Mouse (Mus musculus) heart, postnatal 14 days (tissue): ENCODE results near the gene Gtpbp2. TPM values are rescaled to one million over a fixed set of nuclear protein-coding genes. Genes with fewer than 3 reads are reported as not detected.
A peak's percentile ranks its signal among the peaks of the same experiment; 100 is the strongest.

Experiments used
- DNase-seq, 2 experiments: peaks; one replicate each; pipeline ENCODE4 v3.0.0; 2021 to 2022
- intact Hi-C: fragments of 180-260 bp; cut with DNase I; formaldehyde crosslinking; loops from one replicate; pipeline ENCODE4 v1.15.1; 2025
- total RNA-seq, 2 experiments: library from RNA; stranded (reverse); gene quantifications; 2 replicates each; pipeline ENCODE4 v1.2.3; 2021

The Gtpbp2 gene
- total RNA-seq, 2 experiments from 2014 or later = 85.3 TPM

DNA sequence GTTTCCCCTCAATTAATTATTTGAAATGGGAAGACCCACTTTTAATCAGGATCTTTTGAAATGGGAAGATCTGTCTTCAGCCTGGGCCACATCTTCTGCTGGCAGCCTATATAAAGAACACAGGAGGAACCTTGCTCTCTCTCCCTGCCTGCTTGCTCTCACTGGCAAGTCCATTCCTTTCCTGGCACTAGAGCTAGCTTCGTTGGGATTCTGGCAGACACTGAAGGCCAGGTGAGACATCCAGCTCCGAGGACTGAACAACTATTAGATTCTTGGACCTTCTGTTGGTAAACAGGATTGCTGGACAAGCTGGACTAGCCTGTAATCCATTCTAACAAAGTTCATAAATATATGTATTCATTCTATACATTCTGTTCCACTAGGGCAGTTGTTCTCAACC is 28.0 kb downstream of the Gtpbp2 start:
- intact Hi-C loops = no loop called here
- no peak for DNase-seq

DNA sequence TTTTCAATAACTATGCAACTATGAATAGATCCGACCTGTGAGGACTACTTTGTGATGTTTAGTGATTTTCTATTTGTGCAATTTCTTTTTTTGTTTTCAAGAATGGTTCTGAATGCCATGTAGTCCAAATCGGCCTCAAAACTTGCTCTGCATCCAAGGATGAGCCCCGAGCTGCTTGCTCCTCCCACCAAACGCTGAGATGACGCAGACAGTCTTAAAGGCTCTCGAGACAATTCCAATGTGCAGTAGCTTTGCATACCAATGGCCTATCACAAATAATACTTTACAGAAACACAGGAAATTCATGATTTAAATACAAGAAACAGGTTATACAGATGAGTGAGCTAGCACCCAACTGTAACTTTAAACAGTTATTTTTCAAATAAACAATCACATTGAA is 40.3 kb downstream of the Gtpbp2 start:
- intact Hi-C loops = no loop called here
- DNase-seq = no peak

DNA sequence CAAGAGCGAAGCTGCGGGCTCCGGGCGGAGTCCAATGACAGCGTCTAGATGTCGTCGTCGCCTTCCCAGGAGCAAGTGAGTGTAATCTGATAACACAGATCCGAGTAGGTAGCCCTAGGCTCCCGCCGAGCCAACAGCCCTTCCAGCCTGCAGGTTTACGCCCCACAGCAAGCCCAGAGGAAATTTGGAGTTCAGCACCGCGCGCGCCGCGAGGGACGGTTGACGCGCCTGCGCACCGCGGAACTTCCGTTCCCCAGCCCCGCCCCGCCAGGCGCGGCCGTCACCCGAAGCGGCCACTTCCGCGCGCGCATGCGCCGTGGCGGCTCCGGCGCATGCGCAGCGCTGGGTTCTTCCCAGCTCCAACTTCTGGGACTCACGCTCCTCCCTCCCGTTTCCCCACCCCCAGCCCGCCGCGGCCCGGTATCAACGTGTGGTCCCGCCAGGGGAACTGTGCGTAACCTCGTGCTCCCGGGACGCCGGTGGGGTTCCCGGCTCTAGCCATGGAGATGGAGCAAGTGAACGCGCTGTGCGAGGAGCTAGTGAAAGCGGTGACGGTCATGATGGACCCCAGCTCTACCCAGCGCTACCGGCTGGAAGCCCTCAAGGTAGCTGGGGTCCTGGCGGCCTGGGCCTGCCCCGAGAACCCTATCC is 41.7 kb downstream of the Gtpbp2 start, which contains the start of the genes Polh and Xpo5:
Gene Polh (minus strand): TSS at position 225 of the 651 bp plus-strand sequence.
Gene Xpo5 (plus strand): TSS at position 362 of the 651 bp plus-strand sequence.
- intact Hi-C loops = no loop called here

DNA sequence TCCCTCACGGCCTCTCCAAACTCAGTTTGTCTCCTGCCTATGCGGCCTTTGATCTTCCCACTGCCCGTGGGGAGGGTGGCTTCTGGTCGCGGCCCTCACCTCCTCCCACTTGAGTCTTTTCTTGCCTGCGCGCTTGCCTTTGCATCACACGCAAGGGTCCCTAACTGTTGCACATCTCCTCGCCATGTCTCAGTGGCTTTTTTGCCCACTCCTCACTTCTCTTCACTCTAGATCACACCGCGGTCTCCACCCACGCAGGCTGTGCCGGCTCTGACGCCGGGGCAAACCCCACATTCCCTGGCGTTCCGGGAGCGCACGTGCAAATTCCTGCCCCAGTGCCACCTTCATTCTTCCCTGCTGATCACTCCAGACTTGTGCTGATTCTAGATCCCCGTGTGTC is 42.2 kb downstream of the Gtpbp2 start:
- intact Hi-C loops = no loop called here
- DNase-seq = peak in 1 of 2 experiments; percentile 51

More for the DNA sequence above, 41.7 kb downstream of the Gtpbp2 start, which contains the start of the genes Polh and Xpo5:
- peak; percentile 96 for DNase-seq

DNA sequence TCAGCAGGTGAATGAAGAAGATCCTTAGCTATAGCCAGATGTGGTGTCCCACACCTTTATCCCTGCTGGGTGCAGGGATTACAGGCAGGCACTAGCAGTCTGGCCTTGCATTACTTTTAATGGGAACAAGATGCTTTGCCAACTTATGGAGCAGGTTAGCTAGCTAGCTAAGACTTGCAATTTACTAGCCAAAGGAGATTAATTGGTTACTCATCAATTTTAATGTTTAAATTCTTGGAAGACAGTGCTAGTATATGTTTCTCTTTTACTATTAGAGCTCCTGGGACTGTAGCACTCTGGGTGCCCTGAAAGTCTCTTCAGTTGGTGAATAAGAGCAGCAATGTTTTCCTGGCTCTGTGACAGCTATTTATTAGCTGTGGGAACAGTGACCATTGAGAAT is 45.8 kb downstream of the Gtpbp2 start:
- intact Hi-C loops = no loop called here
- no peak for DNase-seq

DNA sequence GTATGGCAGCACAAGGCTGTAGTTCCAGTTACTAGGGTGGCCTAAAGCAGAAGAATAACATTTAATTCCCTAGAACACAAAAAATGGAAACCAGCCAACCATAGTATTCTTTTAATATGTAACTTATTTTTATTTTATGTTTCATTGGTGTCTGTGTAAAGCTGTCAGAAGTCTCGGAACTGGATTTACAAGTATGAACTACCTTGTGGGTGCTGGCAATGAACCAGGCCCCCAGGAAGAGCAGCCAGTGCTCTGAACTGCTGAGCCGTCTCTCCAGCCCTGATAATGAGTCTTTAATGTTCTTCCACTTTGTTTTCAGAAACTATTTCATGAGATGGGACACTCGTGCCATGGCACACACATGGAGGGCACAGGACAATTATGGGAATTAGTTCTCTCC is 49.7 kb downstream of the Gtpbp2 start:
- no peak for DNase-seq
- intact Hi-C loops = no loop called here

Other genes with a start within 250 kb of the Gtpbp2 start
- 100 to 1,000 TPM; 275 TPM for gene Vegfa, start 128.7 kb upstream of the Gtpbp2 start, total RNA-seq
- gene Mrps18a, start 50.0 kb upstream of the Gtpbp2 start, total RNA-seq = 100 to 1,000 TPM; 115 to 119 TPM
- gene Rsph9, start 16.8 kb upstream of the Gtpbp2 start, total RNA-seq = 1 to 10 TPM; 1.1 to 1.4 TPM
- 10 to 100 TPM; 22.2 to 27.6 TPM for gene Mad2l1bp, start 7.5 kb upstream of the Gtpbp2 start, total RNA-seq
- gene Polh, start 41.6 kb downstream of the Gtpbp2 start, total RNA-seq = 10 to 100 TPM in 1 of 2 experiments, 1 to 10 TPM in 1; 9.7 to 10.6 TPM
- gene Xpo5, start 41.8 kb downstream of the Gtpbp2 start, total RNA-seq = 10 to 100 TPM; 18.7 to 20.6 TPM
- 10 to 100 TPM; 19.1 to 27.3 TPM for gene Polr1c, start 87.0 kb downstream of the Gtpbp2 start, total RNA-seq
- gene Yipf3, start 87.0 kb downstream of the Gtpbp2 start, total RNA-seq = 10 to 100 TPM; 72.4 to 77.7 TPM
- gene Lrrc73, start 92.5 kb downstream of the Gtpbp2 start, total RNA-seq = under 1 TPM; 0.50 to 0.85 TPM
- gene Tjap1, start 122.0 kb downstream of the Gtpbp2 start, total RNA-seq = 10 to 100 TPM; 40.6 to 42.9 TPM
- gene Dlk2, start 136.4 kb downstream of the Gtpbp2 start, total RNA-seq = under 1 TPM; 0.68 to 0.84 TPM
- gene Abcc10, start 167.3 kb downstream of the Gtpbp2 start, total RNA-seq = 1 to 10 TPM; 4.6 to 5.4 TPM
- gene Zfp318, start 222.7 kb downstream of the Gtpbp2 start, total RNA-seq = 10 to 100 TPM; 19.2 TPM